Mouse (Mus musculus): Measurements from ENCODE around the gene Fam129b. TPM values are rescaled to one million over a fixed set of nuclear protein-coding genes. Genes with fewer than 3 reads are reported as not detected.

The Fam129b gene
- polyA plus RNA-seq, 1 experiment from 2014 or later: 5.9 TPM

GRCm38 (mm10) chr2:32940483-32940882, 64.6 kb downstream of the Fam129b start:
- 90% methylated on average over 4 of the region's 4 CpGs for whole genome bisulfite sequencing (ENCODE audit: insufficient replicate concordance)
- no peak for DNase-seq

GRCm38 (mm10) chr2:32947454-32947853, 71.5 kb downstream of the Fam129b start:
- no peaks in the 10 kb centered on the region for H3K4me1 ChIP-seq (ENCODE audit: insufficient read depth)
- no peaks in the 10 kb centered on the region for H3K27me3 ChIP-seq (ENCODE audit: insufficient read depth, low read length)
- WGBS (ENCODE audit: insufficient replicate concordance): 82% methylated on average over 10 of the region's 11 CpGs
- H3K4me2 ChIP-seq (ENCODE audit: low read depth, low read length): no peak overlapping the region
- H3K36me3 ChIP-seq (replicated peaks; ENCODE audit: insufficient read depth, low read length): peaks cover 14% of the 10 kb centered on the region
- H3K9ac ChIP-seq (replicated peaks): no peak overlapping the region
- H3K9me3 ChIP-seq (ENCODE audit: low read length): no peaks in the 10 kb centered on the region
- DNase-seq (no peak), ATAC-seq (no peak)
- no peak overlapping the region for H3K27ac ChIP-seq (ENCODE audit: low read depth)
- H3K4me3 ChIP-seq (ENCODE audit: low read depth, low read length): no peak overlapping the region
- no peak for TF ChIP-seq CTCF (IDR thresholded peaks at IDR 0.05; ENCODE audit: low read depth)
- no peak for TF ChIP-seq EP300 (IDR thresholded peaks at IDR 0.05; ENCODE audit: low read depth)

More at GRCm38 (mm10) chr2:32940483-32940882, 64.6 kb downstream of the Fam129b start:
- H3K9me3 ChIP-seq (ENCODE audit: low read length): no peaks in the 10 kb centered on the region
- H3K36me3 ChIP-seq (replicated peaks; ENCODE audit: insufficient read depth, low read length): peaks cover 11% of the 10 kb centered on the region
- no peak overlapping the region for H3K27ac ChIP-seq (ENCODE audit: low read depth)
- no peak overlapping the region for H3K4me3 ChIP-seq (ENCODE audit: low read depth, low read length)
- TF ChIP-seq EP300 (IDR thresholded peaks at IDR 0.05; ENCODE audit: low read depth): no peak
- TF ChIP-seq CTCF (IDR thresholded peaks at IDR 0.05; ENCODE audit: low read depth): no peak
- no peak overlapping the region for H3K9ac ChIP-seq (replicated peaks)
- H3K27me3 ChIP-seq (ENCODE audit: insufficient read depth, low read length): no peaks in the 10 kb centered on the region
- H3K4me1 ChIP-seq (ENCODE audit: insufficient read depth): no peaks in the 10 kb centered on the region
- no peak overlapping the region for H3K4me2 ChIP-seq (ENCODE audit: low read depth, low read length)
- ATAC-seq: no peak

DNA sequence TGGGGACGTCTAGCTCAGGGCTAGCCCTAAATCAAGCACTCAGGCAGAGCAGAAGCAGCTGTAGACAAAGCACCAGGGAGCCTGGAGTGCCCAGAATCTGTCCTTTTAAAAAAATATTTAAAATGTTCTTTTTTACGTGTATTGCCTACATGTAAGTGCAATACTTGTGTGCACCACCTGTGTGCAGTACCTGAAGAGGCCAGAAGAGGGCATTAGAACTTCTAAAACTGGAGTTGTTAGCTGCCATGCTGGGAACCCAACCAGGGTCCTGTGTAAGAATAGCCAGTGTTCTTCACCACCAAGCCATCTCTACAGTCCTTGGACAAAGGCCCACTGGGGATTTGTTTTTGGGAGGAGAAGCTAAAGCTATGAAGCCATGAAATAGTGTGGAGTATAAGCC, 78.7 kb downstream of the Fam129b start:
- TF ChIP-seq EP300 (IDR thresholded peaks at IDR 0.05; ENCODE audit: low read depth): no peak
- peak; percentile 48 for TF ChIP-seq CTCF (IDR thresholded peaks at IDR 0.05; ENCODE audit: low read depth)
- WGBS (ENCODE audit: insufficient replicate concordance): 82% methylated on average over 2 of the region's 2 CpGs
- no peak overlapping the region for H3K4me2 ChIP-seq (ENCODE audit: low read depth, low read length)
- H3K9me3 ChIP-seq (ENCODE audit: low read length): no peaks in the 10 kb centered on the region
- no peaks in the 10 kb centered on the region for H3K27me3 ChIP-seq (ENCODE audit: insufficient read depth, low read length)
- no peak overlapping the region for H3K27ac ChIP-seq (ENCODE audit: low read depth)
- DNase-seq (no peak), ATAC-seq (no peak)
- peaks cover 19% of the 10 kb centered on the region for H3K36me3 ChIP-seq (replicated peaks; ENCODE audit: insufficient read depth, low read length)
- no peak overlapping the region for H3K9ac ChIP-seq (replicated peaks)
- H3K4me3 ChIP-seq (ENCODE audit: low read depth, low read length): no peak overlapping the region
- no peaks in the 10 kb centered on the region for H3K4me1 ChIP-seq (ENCODE audit: insufficient read depth)

DNA sequence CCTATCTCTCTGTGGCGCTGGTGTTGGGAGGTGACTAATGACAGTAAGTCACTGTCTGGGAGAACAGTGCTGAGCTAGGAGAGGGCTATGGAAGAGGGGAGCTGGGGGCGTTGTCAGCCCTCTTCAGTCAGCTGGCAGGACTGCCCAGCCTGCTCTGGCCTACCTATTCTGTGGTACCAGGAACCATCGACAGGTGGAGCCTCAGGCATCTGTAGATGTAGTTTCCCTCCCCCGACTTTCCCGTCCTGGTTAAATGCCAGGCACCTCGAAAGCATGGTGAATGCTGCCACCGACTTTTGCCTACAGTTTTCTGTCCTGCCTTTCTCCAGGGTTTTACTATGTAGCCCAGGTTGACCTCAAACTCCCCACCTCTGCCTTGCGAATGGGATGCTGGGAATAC, 81.4 kb downstream of the Fam129b start:
- Histone ChIP-seq H3K9me3 (ENCODE audit: low read length) (no peaks in the 10 kb centered on the region), H3K36me3 (replicated peaks; ENCODE audit: insufficient read depth, low read length) (peaks cover 19% of the 10 kb centered on the region; the same call in 1 of the 2 replicates), H3K4me3 (ENCODE audit: low read depth, low read length) (no peak overlapping the region), H3K4me2 (ENCODE audit: low read depth, low read length) (no peak overlapping the region), H3K27ac (ENCODE audit: low read depth) (no peak overlapping the region), H3K4me1 (ENCODE audit: insufficient read depth) (peaks cover 12% of the 10 kb centered on the region), H3K27me3 (ENCODE audit: insufficient read depth, low read length) (no peaks in the 10 kb centered on the region), H3K9ac (replicated peaks) (no peak overlapping the region)
- DNase-seq (no peak), ATAC-seq (no peak)
- 62% methylated on average over 8 of the region's 8 CpGs for WGBS (ENCODE audit: insufficient replicate concordance)
- TF ChIP-seq CTCF (IDR thresholded peaks at IDR 0.05; ENCODE audit: low read depth): peak; percentile 26; the same call in 1 of the 2 replicates
- TF ChIP-seq EP300 (IDR thresholded peaks at IDR 0.05; ENCODE audit: low read depth): no peak

- DNase-seq (no peak), ATAC-seq (no peak)
- Histone ChIP-seq H3K4me2 (ENCODE audit: low read depth, low read length) (peak overlapping the region; percentile 97; the same call in 1 of the 2 replicates), H3K9ac (replicated peaks) (no peak overlapping the region; the same call in 1 of the 2 replicates), H3K27ac (ENCODE audit: low read depth) (peak overlapping the region; percentile 8; the same call in 1 of the 2 replicates), H3K4me1 (ENCODE audit: insufficient read depth) (peaks cover 33% of the 10 kb centered on the region), H3K9me3 (ENCODE audit: low read length) (no peaks in the 10 kb centered on the region), H3K4me3 (ENCODE audit: low read depth, low read length) (no peak overlapping the region), H3K36me3 (replicated peaks; ENCODE audit: insufficient read depth, low read length) (peaks cover 16% of the 10 kb centered on the region), H3K27me3 (ENCODE audit: insufficient read depth, low read length) (no peaks in the 10 kb centered on the region)
- TF ChIP-seq EP300 (IDR thresholded peaks at IDR 0.05; ENCODE audit: low read depth) (no peak), CTCF (IDR thresholded peaks at IDR 0.05; ENCODE audit: low read depth) (no peak)
- WGBS (ENCODE audit: insufficient replicate concordance): 57% methylated on average over 4 of the region's 4 CpGs
Measured at GRCm38 (mm10) chr2:32960273-32960672, 84.4 kb downstream of the Fam129b start.

GRCm38 (mm10) chr2:32961192-32961995, 85.5 kb downstream of the Fam129b start, which contains the start of the genes Rpl12 and Lrsam1:
TSS of gene Rpl12 (plus strand) at chr2:32961559.
TSS of gene Lrsam1 (minus strand) at chr2:32961614.
- Histone ChIP-seq H3K4me2 (ENCODE audit: low read depth, low read length) (peak within 1 kb of the TSS; percentile 97), H3K9ac (replicated peaks) (peak within 1 kb of the TSS; percentile 95), H3K4me1 (ENCODE audit: insufficient read depth) (peaks cover 43% of the 10 kb centered on the region), H3K9me3 (ENCODE audit: low read length) (no peaks in the 10 kb centered on the region), H3K4me3 (ENCODE audit: low read depth, low read length) (peak within 1 kb of the TSS; percentile 66), H3K36me3 (replicated peaks; ENCODE audit: insufficient read depth, low read length) (peaks cover 16% of the 10 kb centered on the region), H3K27ac (ENCODE audit: low read depth) (peak within 1 kb of the TSS; percentile 94), H3K27me3 (ENCODE audit: insufficient read depth, low read length) (no peaks in the 10 kb centered on the region)
- whole genome bisulfite sequencing (ENCODE audit: insufficient replicate concordance): 3% methylated on average over 55 of the region's 55 CpGs
- ATAC-seq (peak; percentile 84), DNase-seq (peak; percentile 95)
- TF ChIP-seq CTCF (IDR thresholded peaks at IDR 0.05; ENCODE audit: low read depth) (no peak), EP300 (IDR thresholded peaks at IDR 0.05; ENCODE audit: low read depth) (peak; percentile 82)

Data from liver, postnatal 0 days (tissue).